Mouse (Mus musculus): Measurements from ENCODE around the gene Olfr508. TPM values are rescaled to one million over a fixed set of nuclear protein-coding genes. Genes with fewer than 3 reads are reported as not detected.

The Olfr508 gene
- total and polyA plus RNA-seq, 2 experiments from 2014 or later = not detected

DNA sequence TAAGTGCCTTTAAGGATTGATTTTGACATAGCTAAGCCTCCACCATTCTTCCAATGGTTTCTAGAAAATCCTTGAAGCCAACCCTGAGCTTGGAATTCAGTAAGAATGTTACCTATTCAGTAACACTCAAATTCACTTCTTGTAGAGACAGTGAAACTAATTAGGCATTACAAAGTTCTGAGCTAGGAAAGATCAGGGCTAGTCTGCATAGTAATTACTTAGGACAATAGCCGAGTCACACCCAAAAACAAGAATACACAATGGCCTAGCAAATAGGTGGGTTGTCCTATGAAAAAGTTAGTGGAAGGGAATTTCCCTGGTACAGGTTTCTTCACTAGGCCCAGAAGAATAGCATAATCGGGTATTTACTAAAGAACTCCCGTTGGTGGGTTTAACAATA is 32.6 kb downstream of the Olfr508 start:
- no peak overlapping the region for H3K4me2 ChIP-seq (ENCODE audit: low read depth)
- no peaks in the 10 kb centered on the region for H3K36me3 ChIP-seq (ENCODE audit: insufficient read depth)
- H3K4me3 ChIP-seq (ENCODE audit: low read depth, low read length) = no peak overlapping the region
- no peak for DNase-seq
- no peaks in the 10 kb centered on the region for H3K4me1 ChIP-seq (ENCODE audit: insufficient read depth)
- H3K27ac ChIP-seq (ENCODE audit: low read depth, low read length) = no peak overlapping the region
- WGBS = 79% methylated on average over 3 of the region's 3 CpGs
- no peaks in the 10 kb centered on the region for H3K9me3 ChIP-seq (ENCODE audit: low read length)
- no peak overlapping the region for H3K9ac ChIP-seq
- no peak for ATAC-seq
- no peaks in the 10 kb centered on the region for H3K27me3 ChIP-seq (ENCODE audit: insufficient read depth, low read length)
- no peak for TF ChIP-seq CTCF (IDR thresholded peaks at IDR 0.05; ENCODE audit: low read depth)

- no peaks in the 10 kb centered on the region for H3K27me3 ChIP-seq (ENCODE audit: insufficient read depth, low read length)
- H3K27ac ChIP-seq (ENCODE audit: low read depth, low read length) = no peak within 1 kb of the TSS
- no peak within 1 kb of the TSS for H3K4me2 ChIP-seq (ENCODE audit: low read depth)
- DNase-seq (no peak), ATAC-seq (no peak)
- WGBS = 95% methylated on average over 1 of the region's 1 CpGs
- no peaks in the 10 kb centered on the region for H3K36me3 ChIP-seq (ENCODE audit: insufficient read depth)
- H3K4me3 ChIP-seq (ENCODE audit: low read depth, low read length) = no peak within 1 kb of the TSS
- no peak within 1 kb of the TSS for H3K9ac ChIP-seq
- H3K4me1 ChIP-seq (ENCODE audit: insufficient read depth) = no peaks in the 10 kb centered on the region
- no peaks in the 10 kb centered on the region for H3K9me3 ChIP-seq (ENCODE audit: low read length)
- TF ChIP-seq CTCF (IDR thresholded peaks at IDR 0.05; ENCODE audit: low read depth) = no peak
Measured at GRCm38 (mm10) chr7:108666118-108666517, 36.3 kb downstream of the Olfr508 start, which contains the start of gene Olfr510. TSS of gene Olfr510 (plus strand) at chr7:108666418.

DNA sequence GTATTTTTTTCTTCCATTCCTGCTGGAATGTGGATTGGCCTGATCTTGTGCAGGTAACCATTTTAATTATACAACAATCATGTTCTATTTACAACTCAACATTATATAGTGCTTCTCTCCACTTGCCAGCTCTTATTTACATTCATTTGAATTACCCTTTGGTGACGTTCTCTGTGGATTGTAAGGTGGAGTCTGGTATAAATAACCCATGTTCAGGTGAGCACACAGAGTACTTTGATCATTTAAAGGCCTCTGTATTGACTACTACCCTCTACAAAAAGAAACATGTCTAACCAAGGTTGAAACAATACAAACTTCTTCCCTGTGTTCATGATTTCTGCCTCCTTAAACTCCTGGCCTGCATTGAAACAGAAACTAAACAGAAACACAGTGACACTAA is 41.3 kb downstream of the Olfr508 start:
- H3K9me3 ChIP-seq (ENCODE audit: low read length) = no peaks in the 10 kb centered on the region

DNA sequence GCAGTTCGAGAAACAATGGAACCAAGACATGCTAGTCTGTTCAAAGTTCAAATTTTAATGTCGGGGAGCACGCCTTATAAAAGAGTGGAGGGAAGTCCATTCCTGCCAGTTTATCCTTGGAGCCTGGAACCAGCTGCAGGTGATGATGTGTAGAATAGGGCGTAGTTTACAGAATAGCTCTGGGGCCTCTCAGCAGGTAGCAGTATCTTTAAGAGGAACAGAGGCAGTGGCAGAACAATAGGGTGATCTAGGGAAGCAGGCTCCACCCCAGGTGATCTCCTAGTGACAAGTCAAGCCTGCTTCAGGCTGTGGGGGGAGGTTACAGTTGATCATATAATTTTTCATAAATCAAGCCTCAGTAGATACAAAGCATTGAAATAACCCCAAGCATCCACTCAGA is 49.1 kb downstream of the Olfr508 start:
- ATAC-seq = no peak
- TF ChIP-seq CTCF (IDR thresholded peaks at IDR 0.05; ENCODE audit: low read depth) = no peak
- no peak overlapping the region for H3K27ac ChIP-seq (ENCODE audit: low read depth, low read length)
- 85% methylated on average over 4 of the region's 4 CpGs for WGBS
- H3K4me1 ChIP-seq (ENCODE audit: insufficient read depth) = no peaks in the 10 kb centered on the region
- H3K27me3 ChIP-seq (ENCODE audit: insufficient read depth, low read length) = no peaks in the 10 kb centered on the region
- H3K4me2 ChIP-seq (ENCODE audit: low read depth) = no peak overlapping the region
- DNase-seq = no peak
- no peak overlapping the region for H3K4me3 ChIP-seq (ENCODE audit: low read depth, low read length)
- no peaks in the 10 kb centered on the region for H3K36me3 ChIP-seq (ENCODE audit: insufficient read depth)
- H3K9ac ChIP-seq = no peak overlapping the region
- no peaks in the 10 kb centered on the region for H3K9me3 ChIP-seq (ENCODE audit: low read length)

More for the DNA sequence above, 41.3 kb downstream of the Olfr508 start:
- Histone ChIP-seq H3K36me3 (ENCODE audit: insufficient read depth) (no peaks in the 10 kb centered on the region), H3K9ac (no peak overlapping the region), H3K4me1 (ENCODE audit: insufficient read depth) (no peaks in the 10 kb centered on the region), H3K27ac (ENCODE audit: low read depth, low read length) (no peak overlapping the region), H3K4me2 (ENCODE audit: low read depth) (no peak overlapping the region), H3K27me3 (ENCODE audit: insufficient read depth, low read length) (no peaks in the 10 kb centered on the region), H3K4me3 (ENCODE audit: low read depth, low read length) (no peak overlapping the region)
- ATAC-seq (no peak), DNase-seq (no peak)
- 71% methylated on average over 1 of the region's 1 CpGs for WGBS
- TF ChIP-seq CTCF (IDR thresholded peaks at IDR 0.05; ENCODE audit: low read depth) = no peak

Other genes with a start within 250 kb of the Olfr508 start
- gene Olfr495, start 236.8 kb upstream of the Olfr508 start, total RNA-seq (2014; rRNA removed) = not detected in 2 replicates
- gene Olfr495, start 236.8 kb upstream of the Olfr508 start, polyA plus RNA-seq (2015; fragmentation: Nextera tagmentation; extraction: Ambion mirVana) = not detected in 2 replicates
- not detected in 2 replicates for gene Olfr497, start 209.6 kb upstream of the Olfr508 start, total RNA-seq (2014; rRNA removed)
- not detected in 2 replicates for gene Olfr497, start 209.6 kb upstream of the Olfr508 start, polyA plus RNA-seq (2015; fragmentation: Nextera tagmentation; extraction: Ambion mirVana)
- gene Olfr498, start 164.7 kb upstream of the Olfr508 start, total RNA-seq (2014; rRNA removed) = not detected in 2 replicates
- not detected in 2 replicates for gene Olfr498, start 164.7 kb upstream of the Olfr508 start, polyA plus RNA-seq (2015; fragmentation: Nextera tagmentation; extraction: Ambion mirVana)
- not detected in 2 replicates for gene Olfr502, start 104.9 kb upstream of the Olfr508 start, total RNA-seq (2014; rRNA removed)
- gene Olfr502, start 104.9 kb upstream of the Olfr508 start, polyA plus RNA-seq (2015; fragmentation: Nextera tagmentation; extraction: Ambion mirVana) = not detected in 2 replicates
- gene Olfr503, start 85.5 kb upstream of the Olfr508 start, total RNA-seq (2014; rRNA removed) = not detected in 2 replicates
- not detected in 2 replicates for gene Olfr503, start 85.5 kb upstream of the Olfr508 start, polyA plus RNA-seq (2015; fragmentation: Nextera tagmentation; extraction: Ambion mirVana)
- not detected in 2 replicates for gene Olfr504, start 64.2 kb upstream of the Olfr508 start, total RNA-seq (2014; rRNA removed)
- not detected in 2 replicates for gene Olfr504, start 64.2 kb upstream of the Olfr508 start, polyA plus RNA-seq (2015; fragmentation: Nextera tagmentation; extraction: Ambion mirVana)
- not detected in 2 replicates for gene Olfr506, start 19.2 kb upstream of the Olfr508 start, total RNA-seq (2014; rRNA removed)
- gene Olfr506, start 19.2 kb upstream of the Olfr508 start, polyA plus RNA-seq (2015; fragmentation: Nextera tagmentation; extraction: Ambion mirVana) = not detected in 2 replicates
- gene Olfr507, start 8.2 kb upstream of the Olfr508 start, total RNA-seq (2014; rRNA removed) = not detected in 2 replicates
- not detected in 2 replicates for gene Olfr507, start 8.2 kb upstream of the Olfr508 start, polyA plus RNA-seq (2015; fragmentation: Nextera tagmentation; extraction: Ambion mirVana)
- not detected in 2 replicates for gene Olfr509, start 21.9 kb downstream of the Olfr508 start, total RNA-seq (2014; rRNA removed)
- gene Olfr509, start 21.9 kb downstream of the Olfr508 start, polyA plus RNA-seq (2015; fragmentation: Nextera tagmentation; extraction: Ambion mirVana) = not detected in 2 replicates
- not detected in 2 replicates for gene Olfr510, start 36.4 kb downstream of the Olfr508 start, total RNA-seq (2014; rRNA removed)
- gene Olfr510, start 36.4 kb downstream of the Olfr508 start, polyA plus RNA-seq (2015; fragmentation: Nextera tagmentation; extraction: Ambion mirVana) = not detected in 2 replicates
- not detected in 2 replicates for gene Olfr512, start 83.3 kb downstream of the Olfr508 start, total RNA-seq (2014; rRNA removed)
- gene Olfr512, start 83.3 kb downstream of the Olfr508 start, polyA plus RNA-seq (2015; fragmentation: Nextera tagmentation; extraction: Ambion mirVana) = not detected in 2 replicates
- gene Olfr513, start 121.0 kb downstream of the Olfr508 start, total RNA-seq (2014; rRNA removed) = not detected in 2 replicates
- gene Olfr513, start 121.0 kb downstream of the Olfr508 start, polyA plus RNA-seq (2015; fragmentation: Nextera tagmentation; extraction: Ambion mirVana) = not detected in 2 replicates
- gene Olfr514, start 196.0 kb downstream of the Olfr508 start, total RNA-seq (2014; rRNA removed) = not detected in 2 replicates
- not detected in 2 replicates for gene Olfr514, start 196.0 kb downstream of the Olfr508 start, polyA plus RNA-seq (2015; fragmentation: Nextera tagmentation; extraction: Ambion mirVana)
- gene Olfr516, start 220.5 kb downstream of the Olfr508 start, total RNA-seq (2014; rRNA removed) = not detected in 2 replicates
- not detected in 2 replicates for gene Olfr516, start 220.5 kb downstream of the Olfr508 start, polyA plus RNA-seq (2015; fragmentation: Nextera tagmentation; extraction: Ambion mirVana)
- gene Olfr517, start 242.4 kb downstream of the Olfr508 start, total RNA-seq (2014; rRNA removed) = not detected in 2 replicates
- not detected in 2 replicates for gene Olfr517, start 242.4 kb downstream of the Olfr508 start, polyA plus RNA-seq (2015; fragmentation: Nextera tagmentation; extraction: Ambion mirVana)